Mouse (Mus musculus) ES-Bruce4 (cell line): ENCODE results near the gene Acp5.
A peak's percentile ranks its signal among the peaks of the same experiment; 100 is the strongest.

Source experiments
- CTCF ChIP-seq: IDR thresholded peaks from one replicate; pipeline ENCODE4 v1.8.1; 2011; ENCODE audit warnings: low read depth, low read length
- EP300 ChIP-seq: IDR thresholded peaks from 2 replicates; pipeline ENCODE4 v1.6.1; 2011; ENCODE audit warnings: low read depth, low read length; ENCODE audit not compliant: insufficient read depth

GRCm38 (mm10) chr9:22136765-22137547 is 1.4 kb upstream of the Acp5 start:
- TF ChIP-seq EP300 (peak; percentile 98), CTCF (no peak)
